ENCODE assay signal across 19 mouse cellular contexts in the genomic region with DNA sequence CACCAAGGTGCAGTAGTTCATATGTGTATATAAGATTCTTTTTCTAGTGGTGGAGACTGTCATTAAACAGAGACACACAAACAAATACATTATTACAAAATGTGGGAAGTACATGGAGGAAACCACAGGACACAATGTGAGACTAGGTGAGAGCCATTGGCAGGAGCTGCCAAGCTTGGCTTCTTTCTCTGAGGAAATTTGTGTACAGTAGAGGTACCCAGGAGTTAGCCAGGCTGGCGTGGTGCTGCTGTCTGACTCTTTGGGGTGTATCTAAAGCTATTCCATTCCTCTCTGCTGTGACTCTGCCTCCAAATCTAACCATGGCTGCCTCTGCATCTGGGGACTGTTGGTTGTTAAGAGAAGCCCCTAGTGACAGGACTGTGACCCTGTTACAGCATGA. TPM values are rescaled to one million over a fixed set of nuclear protein-coding genes. Genes with fewer than 3 reads are reported as not detected.
A peak's percentile ranks its signal among the peaks of the same experiment; 100 is the strongest.
DNase-seq lines count a peak whose midpoint lies in the region; ATAC-seq lines count a peak whose summit lies in the region.
"Had no signal": no experiment of that assay in that cellular context is flagged by ENCODE, and none has a peak within 500 bp of the region (broad histone marks: within the 10 kb centered on the region; RNA-seq: fewer than 3 reads in every experiment).

No protein-coding gene starts in this region.

- no peak overlapping the region for H3K4me2 ChIP-seq in hindbrain, embryonic 13.5 days
- H3K4me2 ChIP-seq in hindbrain, embryonic 14.5 days (replicated peaks), result no peak overlapping the region
- H3K4me2 ChIP-seq: heart, embryonic 15.5 days; hindbrain, embryonic 15.5 days; liver, embryonic 15.5 days; midbrain, embryonic 11.5 days had no signal

- H3K4me3 ChIP-seq in hindbrain, embryonic 13.5 days, result no peak overlapping the region
- no peak overlapping the region for H3K4me3 ChIP-seq in hindbrain, embryonic 14.5 days (replicated peaks; ENCODE audit: low read length)
- H3K4me3 ChIP-seq: heart, embryonic 15.5 days; hindbrain, embryonic 15.5 days; liver, embryonic 15.5 days had no signal

- WGBS in hindbrain, embryonic 13.5 days, result 89% methylated on average over 1 of the region's 1 CpGs
- 79% methylated on average over 1 of the region's 1 CpGs for WGBS in hindbrain, embryonic 14.5 days

- peaks cover 8% of the 10 kb centered on the region; the same call in 1 of the 2 replicates for H3K9me3 ChIP-seq in hindbrain, embryonic 13.5 days
- H3K9me3 ChIP-seq in hindbrain, embryonic 14.5 days (ENCODE audit: control insufficient read depth, low read length), result peaks cover 11% of the 10 kb centered on the region; the same call in 1 of the 2 replicates
- H3K9me3 ChIP-seq: heart, embryonic 15.5 days; hindbrain, embryonic 15.5 days; liver, embryonic 15.5 days had no signal

- DNase-seq in cerebellum, adult 18-20 months, result peak; percentile 56 to 57
- DNase-seq in cerebellum, adult 8-10 months, result no peak
- no peak for DNase-seq in hindbrain, embryonic 14.5 days (ENCODE audit: low spot score)
- DNase-seq in cerebellum, adult 9-10 months, result peak; percentile 75
- peak; percentile 35 to 56 for DNase-seq in cerebellum, postnatal 36 days
- no peak for DNase-seq in lung, postnatal 4 days
- DNase-seq: adrenal gland, postnatal 36 days; heart, postnatal 36 days; thymus, adult 18-20 months; thymus, postnatal 36 days had no signal

- ATAC-seq in hindbrain, embryonic 13.5 days (ENCODE audit: low FRiP score), result no peak
- no peak for ATAC-seq in hindbrain, embryonic 14.5 days (ENCODE audit: low FRiP score)
- ATAC-seq in erythroblast, adult 5-6 weeks (replicated peaks; ENCODE audit: low FRiP score, poor library complexity, severe bottlenecking), result no peak
- ATAC-seq: CD4-positive, CD25-positive, alpha-beta regulatory T cell, adult 4 months; intestine, embryonic 16.5 days had no signal

- H3K27me3 ChIP-seq in hindbrain, embryonic 13.5 days, result no peaks in the 10 kb centered on the region
- no peaks in the 10 kb centered on the region for H3K27me3 ChIP-seq in hindbrain, embryonic 14.5 days (ENCODE audit: control insufficient read depth, insufficient read depth, low read length)
- H3K27me3 ChIP-seq: heart, embryonic 15.5 days; hindbrain, embryonic 15.5 days; liver, embryonic 15.5 days had no signal

- H3K9ac ChIP-seq in hindbrain, embryonic 13.5 days, result no peak overlapping the region
- no peak overlapping the region for H3K9ac ChIP-seq in hindbrain, embryonic 14.5 days
- H3K9ac ChIP-seq: heart, embryonic 15.5 days; hindbrain, embryonic 15.5 days; liver, embryonic 15.5 days had no signal

- peaks cover 31% of the 10 kb centered on the region for H3K36me3 ChIP-seq in hindbrain, embryonic 13.5 days
- H3K36me3 ChIP-seq in hindbrain, embryonic 14.5 days (replicated peaks; ENCODE audit: control insufficient read depth, insufficient read depth), result peaks cover 10% of the 10 kb centered on the region
- H3K36me3 ChIP-seq: heart, embryonic 15.5 days; liver, embryonic 15.5 days had no signal

- peak overlapping the region; percentile 64 for H3K27ac ChIP-seq in hindbrain, embryonic 13.5 days
- no peak overlapping the region for H3K27ac ChIP-seq in hindbrain, embryonic 14.5 days
- H3K27ac ChIP-seq: heart, embryonic 15.5 days; liver, embryonic 15.5 days had no signal

- H3K4me1 ChIP-seq in hindbrain, embryonic 13.5 days (replicated peaks), result peaks cover 29% of the 10 kb centered on the region
- H3K4me1 ChIP-seq in hindbrain, embryonic 14.5 days (replicated peaks; ENCODE audit: control insufficient read depth, insufficient read depth, low read length), result peaks cover 10% of the 10 kb centered on the region; the same call in 1 of the 2 replicates

RNA-seq across cellular contexts. Expression of gene Stk40, which starts 15.3 kb away (rescaled TPM):
- polyA plus RNA-seq in hindbrain, embryonic 13.5 days (2015; fragmentation: Nextera tagmentation; extraction: Ambion mirVana), result 35.1 and 35.5 TPM in 2 replicates
- 24.2 and 25.2 TPM in 2 replicates for polyA plus RNA-seq in hindbrain, embryonic 14.5 days (2014; fragmentation: Nextera tagmentation; extraction: Ambion mirVana)
- total RNA-seq in erythroblast, adult 5-6 weeks (2015; ENCODE audit: low replicate concordance), result 3.8 and 4.0 TPM in 2 replicates
- total RNA-seq in erythroblast, adult 5-6 weeks (2017; ENCODE audit: low replicate concordance), result 4.2 TPM in 2 replicates

RNA-seq across cellular contexts. Expression of gene Lsm10, which starts 22.6 kb away (rescaled TPM):
- 47.5 and 47.9 TPM in 2 replicates for polyA plus RNA-seq in hindbrain, embryonic 13.5 days (2015; fragmentation: Nextera tagmentation; extraction: Ambion mirVana)
- 49.1 and 51.2 TPM in 2 replicates for polyA plus RNA-seq in hindbrain, embryonic 14.5 days (2014; fragmentation: Nextera tagmentation; extraction: Ambion mirVana)
- total RNA-seq in erythroblast, adult 5-6 weeks (2015; ENCODE audit: low replicate concordance), result 5.6 and 14.0 TPM in 2 replicates
- total RNA-seq in erythroblast, adult 5-6 weeks (2017; ENCODE audit: low replicate concordance), result 2.0 and 6.5 TPM in 2 replicates

RNA-seq across cellular contexts. Expression of gene Eva1b, which starts 28.5 kb away (rescaled TPM):
- polyA plus RNA-seq in hindbrain, embryonic 13.5 days (2015; fragmentation: Nextera tagmentation; extraction: Ambion mirVana), result 15.0 and 15.5 TPM in 2 replicates
- polyA plus RNA-seq in hindbrain, embryonic 14.5 days (2014; fragmentation: Nextera tagmentation; extraction: Ambion mirVana), result 13.5 and 19.2 TPM in 2 replicates
- not detected in 2 replicates for total RNA-seq in erythroblast, adult 5-6 weeks (2015; ENCODE audit: low replicate concordance)
- total RNA-seq in erythroblast, adult 5-6 weeks (2017; ENCODE audit: low replicate concordance), result not detected in 2 replicates

RNA-seq across cellular contexts. Expression of gene Sh3d21, which starts 44.2 kb away (rescaled TPM):
- polyA plus RNA-seq in hindbrain, embryonic 13.5 days (2015; fragmentation: Nextera tagmentation; extraction: Ambion mirVana), result 1.3 and 1.4 TPM in 2 replicates
- polyA plus RNA-seq in hindbrain, embryonic 14.5 days (2014; fragmentation: Nextera tagmentation; extraction: Ambion mirVana), result 1.1 TPM in 2 replicates
- not detected in 2 replicates for total RNA-seq in erythroblast, adult 5-6 weeks (2015; ENCODE audit: low replicate concordance)
- 0.09 and 0.70 TPM in 2 replicates for total RNA-seq in erythroblast, adult 5-6 weeks (2017; ENCODE audit: low replicate concordance)
- total RNA-seq: common myeloid progenitor, adult 5-6 weeks had no signal

Comparison
In these comparisons a context has a peak if more than half of its experiments do, and no peak if none do; other contexts are left out.
1. DNase-seq: peak in cerebellum, adult 18-20 months (2 of 2), cerebellum, adult 9-10 months (single experiment) and cerebellum, postnatal 36 days (2 of 2); none in cerebellum, adult 8-10 months (single experiment), hindbrain, embryonic 14.5 days (single experiment) and lung, postnatal 4 days (0 of 2).